Mouse (Mus musculus) hindbrain, embryonic 15.5 days (tissue): ENCODE data around the gene Gnb3. TPM values are rescaled to one million over a fixed set of nuclear protein-coding genes. Genes with fewer than 3 reads are reported as not detected.

ENCODE experiments used
- ATAC-seq: fragments of 200-750 bp; cut with Nextera tagmentation; 2 replicates; pipeline ENCODE4 v1.8.0; 2017; ENCODE audit warnings: low read depth, moderate number of reproducible peaks, moderate TSS enrichment; ENCODE audit not compliant: low FRiP score
- H3K27ac ChIP-seq: fragments of 300-500 bp; sonication (generic); replicated peaks from 2 replicates; pipeline ENCODE4 v1.5.1; 2015; ENCODE audit warnings: mild to moderate bottlenecking, inconsistent platforms
- H3K27me3 ChIP-seq: fragments of 300-500 bp; sonication (generic); 2 replicates; pipeline ENCODE4 v1.6.1; 2015; ENCODE audit warnings: control low read depth, inconsistent platforms
- H3K36me3 ChIP-seq: fragments of 300-500 bp; sonication (generic); 2 replicates; pipeline ENCODE4 v1.6.1; 2015; ENCODE audit warnings: control low read depth, inconsistent platforms
- H3K4me1 ChIP-seq: fragments of 300-500 bp; sonication (generic); replicated peaks from 2 replicates; pipeline ENCODE4 v1.6.1; 2015; ENCODE audit warnings: control low read depth, inconsistent platforms
- H3K4me2 ChIP-seq: fragments of 300-500 bp; sonication (generic); 2 replicates; pipeline ENCODE4 v1.6.1; 2015; ENCODE audit warnings: moderate library complexity, mild to moderate bottlenecking, inconsistent platforms
- H3K4me3 ChIP-seq: fragments of 300-500 bp; sonication (generic); 2 replicates; pipeline ENCODE4 v1.5.1; 2015; ENCODE audit warnings: mild to moderate bottlenecking, inconsistent platforms
- H3K9ac ChIP-seq: fragments of 300-500 bp; sonication (generic); 2 replicates; pipeline ENCODE4 v1.6.1; 2015; ENCODE audit warnings: inconsistent platforms
- H3K9me3 ChIP-seq: fragments of 300-500 bp; sonication (generic); 2 replicates; pipeline ENCODE4 v1.6.1; 2016; ENCODE audit warnings: control low read depth, inconsistent platforms
- WGBS: fragments of 180-500 bp; shearing (Covaris S2); methylation state at CpG from one replicate; pipeline ENCODE4 v1.1.7; 2015; 5-methylcytosine and 5-hydroxymethylcytosine counted together
- polyA plus RNA-seq: library from polyadenylated mRNA; unstranded; fragments of >200 nt; fragmentation: Nextera tagmentation; extraction: Ambion mirVana; gene quantifications from 2 replicates; pipeline ENCODE4 v1.2.1, GENCODE M21; 2015

The Gnb3 gene
- polyA plus RNA-seq, 1 experiment from 2014 or later: 0.83 TPM

DNA sequence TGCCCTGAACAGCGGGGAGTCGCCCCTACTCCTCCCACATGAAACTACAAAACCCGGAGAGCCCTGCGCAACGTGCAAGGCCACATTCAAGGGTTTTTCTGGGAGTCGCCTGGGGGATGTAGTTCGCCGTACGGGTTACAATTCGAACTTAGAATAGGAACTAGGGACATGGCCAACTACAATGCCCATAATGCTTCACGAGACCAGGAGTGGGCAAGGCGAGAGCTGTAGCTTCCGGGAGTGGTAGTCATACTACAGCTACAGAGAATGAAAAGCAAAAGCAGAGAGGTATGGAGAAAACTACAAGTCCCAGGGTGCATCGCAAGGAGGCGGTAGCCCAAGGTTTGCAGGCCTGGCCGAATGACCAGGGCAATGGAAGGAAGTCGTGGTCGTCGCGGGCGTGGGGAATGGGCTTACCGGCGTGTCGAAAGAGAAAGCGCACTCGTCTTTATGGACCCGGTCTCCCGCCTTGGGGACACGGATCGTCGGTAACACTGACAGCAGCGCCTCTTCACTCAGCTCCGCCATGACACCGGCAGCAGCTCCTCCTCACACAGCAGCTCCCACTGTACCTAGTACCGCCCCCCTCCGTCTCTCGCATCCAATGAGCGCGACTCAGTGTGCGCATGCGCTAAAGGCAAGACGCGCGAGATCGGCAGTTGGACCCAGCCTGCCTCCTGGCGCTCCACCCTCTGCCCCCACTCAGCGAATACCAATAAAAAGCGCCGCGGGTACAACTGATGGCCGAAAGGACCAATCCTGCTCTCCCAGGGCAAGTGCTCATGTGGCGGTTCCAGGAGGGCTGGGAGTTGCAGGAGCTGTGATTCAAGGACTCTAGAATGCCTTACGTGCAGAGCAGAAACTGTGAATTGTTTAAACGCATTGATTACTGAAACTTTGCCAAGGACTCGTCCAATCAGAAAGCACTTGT lies 10.9 kb downstream of the Gnb3 start, which contains the start of the genes Usp5 and Cdca3:
Usp5 (minus strand) TSS at position 617 of the 931 bp plus-strand sequence.
Cdca3 (plus strand) TSS at position 680 of the 931 bp plus-strand sequence.
- Histone ChIP-seq H3K27ac (peak within 1 kb of the TSS; percentile 92), H3K36me3 (peaks cover 20% of the 10 kb centered on the region), H3K4me1 (peaks cover 22% of the 10 kb centered on the region), H3K9ac (peak within 1 kb of the TSS; percentile 75), H3K27me3 (no peaks in the 10 kb centered on the region), H3K9me3 (no peaks in the 10 kb centered on the region), H3K4me2 (peak within 1 kb of the TSS; percentile 77), H3K4me3 (peak within 1 kb of the TSS; percentile 78)
- peak; percentile 96 for ATAC-seq
- WGBS: under 1% methylated on average over 55 of the region's 55 CpGs

DNA sequence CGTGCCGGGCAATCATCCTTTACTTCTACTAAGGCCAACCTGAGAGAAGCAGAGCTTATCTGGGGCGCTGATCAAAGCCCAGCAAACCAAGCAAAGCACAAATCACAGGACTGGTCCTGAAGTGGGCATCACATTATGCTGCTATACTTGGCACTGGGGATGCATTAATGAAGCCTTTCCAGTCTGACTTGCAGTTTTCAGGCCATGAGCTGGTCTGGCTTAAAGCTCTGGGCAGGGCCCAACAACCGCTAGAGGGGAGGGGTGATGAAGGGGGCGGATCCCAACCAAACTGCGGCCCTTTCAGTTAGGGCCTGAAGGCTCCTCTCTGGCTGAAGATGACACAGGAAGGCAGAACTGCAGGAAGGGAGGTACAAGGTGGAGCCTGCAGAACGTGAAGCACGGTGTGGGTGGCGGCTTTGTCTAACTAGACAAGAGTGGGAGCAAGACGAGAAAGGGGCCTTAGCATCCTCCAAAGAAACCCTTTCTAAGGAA lies 11.9 kb downstream of the Gnb3 start:
- WGBS: 23% methylated on average over 10 of the region's 10 CpGs
- H3K27me3 ChIP-seq: no peaks in the 10 kb centered on the region

DNA sequence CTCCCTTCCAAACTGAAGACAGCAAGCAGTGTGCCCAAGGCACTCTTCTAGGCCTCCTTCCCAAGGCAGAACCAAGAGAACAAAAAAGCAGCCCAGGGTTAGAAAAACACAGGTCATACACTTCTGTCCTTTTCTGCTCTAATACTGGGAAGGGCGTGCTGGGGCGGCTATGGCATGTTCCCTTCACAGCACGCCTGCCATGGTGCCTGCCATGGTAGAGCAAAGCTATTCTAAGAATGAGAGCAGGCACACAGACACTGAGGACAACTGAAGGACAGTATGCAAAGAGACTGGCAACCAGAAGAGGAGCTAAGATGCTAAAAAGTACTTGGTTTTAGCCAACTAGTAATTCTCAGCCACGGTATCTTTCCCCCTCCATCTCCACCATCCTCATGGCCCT lies 18.0 kb downstream of the Gnb3 start:
- H3K4me1 ChIP-seq: peaks cover 1% of the 10 kb centered on the region; the same call in 1 of the 2 replicates
- H3K9me3 ChIP-seq: no peaks in the 10 kb centered on the region
- no peak overlapping the region for H3K9ac ChIP-seq
- no peak overlapping the region for H3K27ac ChIP-seq
- ATAC-seq: no peak
- no peak overlapping the region for H3K4me2 ChIP-seq
- WGBS: 93% methylated on average over 4 of the region's 4 CpGs
- peaks cover 89% of the 10 kb centered on the region for H3K36me3 ChIP-seq
- H3K4me3 ChIP-seq: no peak overlapping the region
- H3K27me3 ChIP-seq: no peaks in the 10 kb centered on the region

More for the DNA sequence above, 11.9 kb downstream of the Gnb3 start:
- Histone ChIP-seq H3K36me3 (peaks cover 29% of the 10 kb centered on the region), H3K4me2 (peak overlapping the region; percentile 77), H3K27ac (peak overlapping the region; percentile 92), H3K4me1 (peaks cover 22% of the 10 kb centered on the region), H3K4me3 (peak overlapping the region; percentile 78), H3K9me3 (no peaks in the 10 kb centered on the region), H3K9ac (peak overlapping the region; percentile 51)
- ATAC-seq: no peak

DNA sequence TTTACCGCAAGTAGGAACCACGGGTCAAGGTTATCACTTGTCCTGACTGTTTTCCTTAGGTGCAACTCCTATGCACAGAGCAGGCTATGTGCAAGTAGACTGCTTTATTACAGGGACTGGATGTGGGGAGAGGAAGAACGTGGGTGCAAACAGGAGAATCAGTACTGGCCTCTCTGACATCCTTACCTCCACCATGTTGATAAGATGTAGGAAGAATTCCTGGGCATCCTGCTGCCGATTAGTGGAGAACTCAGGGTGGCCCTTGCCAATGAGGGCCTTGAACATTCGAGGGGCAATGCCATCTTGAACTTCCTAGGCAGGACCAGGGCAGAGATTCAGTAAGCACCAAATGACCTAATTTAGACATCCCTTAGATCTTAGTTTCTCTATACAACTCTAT lies 19.2 kb downstream of the Gnb3 start:
- Histone ChIP-seq H3K9me3 (no peaks in the 10 kb centered on the region), H3K9ac (no peak overlapping the region), H3K4me1 (no peaks in the 10 kb centered on the region), H3K4me3 (no peak overlapping the region), H3K27ac (no peak overlapping the region), H3K27me3 (no peaks in the 10 kb centered on the region), H3K36me3 (peaks cover 95% of the 10 kb centered on the region), H3K4me2 (no peak overlapping the region)
- 90% methylated on average over 5 of the region's 5 CpGs for WGBS
- ATAC-seq: no peak

DNA sequence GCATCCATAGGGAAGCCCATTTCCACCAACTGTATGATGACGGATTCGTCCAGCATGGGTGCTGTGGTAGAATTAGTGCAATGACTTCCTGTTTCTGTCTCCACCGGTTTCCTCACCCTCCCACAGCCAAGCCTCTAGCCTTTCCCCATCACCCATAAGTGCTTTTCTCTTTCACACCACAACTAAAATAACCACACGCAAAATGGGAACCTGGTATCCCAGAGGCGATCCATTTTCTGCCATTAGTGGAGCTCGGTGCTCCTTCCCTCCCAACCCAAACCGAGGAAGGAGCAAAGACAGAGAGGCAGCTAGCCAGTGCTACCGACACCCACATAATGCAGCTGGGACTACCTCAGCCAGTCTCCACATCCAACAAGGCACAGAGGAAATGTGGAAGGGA lies 22.1 kb downstream of the Gnb3 start:
- Histone ChIP-seq H3K27ac (no peak overlapping the region), H3K4me1 (peaks cover 13% of the 10 kb centered on the region), H3K36me3 (peaks cover 67% of the 10 kb centered on the region), H3K9ac (no peak overlapping the region), H3K4me3 (no peak overlapping the region), H3K27me3 (no peaks in the 10 kb centered on the region), H3K9me3 (no peaks in the 10 kb centered on the region), H3K4me2 (no peak overlapping the region)
- no peak for ATAC-seq
- WGBS: 89% methylated on average over 8 of the region's 8 CpGs

DNA sequence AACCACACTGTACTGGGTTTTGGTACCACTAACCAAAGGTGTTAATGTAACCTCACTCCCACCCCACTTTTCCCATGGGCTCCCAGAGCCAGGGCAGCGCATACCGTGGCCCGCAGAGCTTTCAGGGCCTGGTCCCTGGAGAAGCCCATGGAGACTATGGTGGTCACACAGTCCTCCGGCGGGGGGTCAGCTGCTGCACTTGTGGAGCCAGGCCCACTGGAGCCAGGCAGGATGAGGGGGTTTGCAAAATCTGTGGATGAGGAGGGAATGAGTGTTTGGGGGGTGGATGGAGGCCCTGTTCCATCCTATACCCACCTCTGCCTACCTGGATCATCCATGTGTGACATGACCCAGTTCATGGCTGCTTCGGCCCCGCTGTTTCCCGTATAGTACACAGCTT lies 22.5 kb downstream of the Gnb3 start:
- H3K36me3 ChIP-seq: peaks cover 63% of the 10 kb centered on the region
- H3K4me3 ChIP-seq: no peak overlapping the region
- H3K9ac ChIP-seq: no peak overlapping the region
- no peak for ATAC-seq
- H3K27ac ChIP-seq: no peak overlapping the region
- 99% methylated on average over 8 of the region's 8 CpGs for WGBS
- no peak overlapping the region for H3K4me2 ChIP-seq
- peaks cover 17% of the 10 kb centered on the region for H3K4me1 ChIP-seq
- H3K27me3 ChIP-seq: no peaks in the 10 kb centered on the region
- no peaks in the 10 kb centered on the region for H3K9me3 ChIP-seq

DNA sequence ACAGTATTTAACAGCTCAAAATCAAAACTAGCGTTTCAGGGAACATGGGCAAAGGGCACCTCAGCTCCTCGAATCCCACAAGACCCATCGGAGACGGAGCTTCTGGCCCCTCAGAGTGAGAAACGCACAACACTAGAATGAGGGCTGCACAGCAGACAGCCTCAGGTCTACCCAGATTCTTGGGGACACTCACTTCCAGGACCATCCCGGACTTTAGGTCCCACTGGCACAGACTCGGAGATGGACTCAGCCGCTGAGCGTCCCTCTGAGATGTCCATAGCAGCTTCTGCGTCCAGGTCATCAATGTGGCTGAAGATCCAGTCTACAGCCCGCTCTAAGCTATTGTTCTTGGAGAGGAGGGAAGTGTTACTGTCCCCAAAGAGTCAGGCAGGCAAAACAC lies 22.9 kb downstream of the Gnb3 start:
- Histone ChIP-seq H3K4me3 (no peak overlapping the region), H3K36me3 (peaks cover 59% of the 10 kb centered on the region), H3K4me1 (peaks cover 22% of the 10 kb centered on the region), H3K9me3 (no peaks in the 10 kb centered on the region), H3K9ac (no peak overlapping the region), H3K4me2 (no peak overlapping the region), H3K27ac (no peak overlapping the region), H3K27me3 (no peaks in the 10 kb centered on the region)
- no peak for ATAC-seq
- 97% methylated on average over 11 of the region's 11 CpGs for WGBS

DNA sequence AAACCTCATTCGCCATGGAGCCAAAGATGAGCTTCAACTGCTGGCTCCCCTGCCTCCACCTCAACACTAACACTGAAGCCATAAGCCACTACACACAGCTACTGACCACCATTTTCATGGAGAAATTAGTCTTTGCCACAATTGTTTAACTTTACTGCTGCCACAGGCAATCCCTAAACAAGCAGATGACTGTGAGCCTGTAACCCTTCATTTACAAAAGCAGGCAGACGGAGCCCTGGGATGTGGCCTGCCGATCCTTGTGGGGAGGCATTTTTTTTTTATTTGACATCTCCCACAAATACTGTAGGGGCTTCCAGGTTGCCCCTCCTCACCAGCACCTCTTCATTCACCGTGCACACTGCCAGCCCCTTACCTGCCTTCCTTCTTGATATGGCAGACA lies 23.5 kb downstream of the Gnb3 start:
- Histone ChIP-seq H3K9me3 (no peaks in the 10 kb centered on the region), H3K4me1 (peaks cover 27% of the 10 kb centered on the region), H3K27ac (no peak overlapping the region), H3K4me3 (no peak overlapping the region), H3K4me2 (no peak overlapping the region), H3K9ac (no peak overlapping the region), H3K27me3 (no peaks in the 10 kb centered on the region), H3K36me3 (peaks cover 58% of the 10 kb centered on the region)
- ATAC-seq: no peak
- 86% methylated on average over 4 of the region's 4 CpGs for WGBS

DNA sequence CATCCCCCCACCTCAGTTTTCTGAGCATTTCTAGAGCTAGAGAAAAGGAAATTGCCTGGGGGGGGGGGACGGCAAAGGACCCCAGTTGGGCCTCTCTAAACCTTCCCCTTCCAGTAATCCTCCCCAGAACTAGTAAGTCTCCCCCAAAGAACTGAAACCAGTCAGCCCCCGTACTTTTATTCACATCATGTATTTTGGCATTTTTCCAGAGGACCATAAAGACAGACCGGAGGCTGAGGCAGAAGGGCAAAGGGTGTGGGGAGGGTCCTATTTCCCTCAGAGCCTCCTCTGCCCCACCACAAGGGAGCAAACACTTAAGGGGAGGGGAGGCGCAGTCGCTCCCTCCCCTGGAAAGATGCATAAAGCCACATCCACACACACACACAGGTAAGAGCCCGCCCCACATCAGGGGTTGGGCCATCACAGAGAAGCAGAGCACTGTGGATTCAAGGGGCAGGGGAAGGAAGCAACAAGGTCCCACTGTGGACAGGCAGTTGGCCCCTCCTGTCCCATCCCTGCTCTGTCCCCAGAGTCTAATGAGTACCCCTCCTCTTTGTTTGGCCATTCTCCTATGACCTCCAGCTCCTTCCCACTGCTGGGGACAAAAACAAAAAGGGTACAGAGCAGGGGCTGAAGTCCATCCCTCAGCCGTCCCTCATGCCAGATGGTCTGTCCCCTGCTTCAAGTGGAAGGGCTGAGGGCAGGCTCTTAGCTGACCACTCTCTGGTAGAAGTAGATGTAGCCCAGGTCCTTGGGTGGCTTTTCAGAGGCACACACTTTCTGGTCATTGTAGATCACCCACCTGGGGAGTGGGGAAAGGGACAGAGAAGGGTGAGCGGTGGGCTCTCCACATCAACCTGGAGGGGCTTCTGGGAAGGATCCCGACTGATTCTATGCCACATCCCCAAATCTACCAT lies 25.0 kb downstream of the Gnb3 start:
- Histone ChIP-seq H3K36me3 (peaks cover 47% of the 10 kb centered on the region), H3K9ac (no peak overlapping the region), H3K4me3 (no peak overlapping the region), H3K4me2 (peak overlapping the region; percentile 72), H3K4me1 (peaks cover 30% of the 10 kb centered on the region), H3K27ac (no peak overlapping the region), H3K27me3 (no peaks in the 10 kb centered on the region), H3K9me3 (no peaks in the 10 kb centered on the region)
- ATAC-seq: no peak
- 66% methylated on average over 9 of the region's 9 CpGs for WGBS

DNA sequence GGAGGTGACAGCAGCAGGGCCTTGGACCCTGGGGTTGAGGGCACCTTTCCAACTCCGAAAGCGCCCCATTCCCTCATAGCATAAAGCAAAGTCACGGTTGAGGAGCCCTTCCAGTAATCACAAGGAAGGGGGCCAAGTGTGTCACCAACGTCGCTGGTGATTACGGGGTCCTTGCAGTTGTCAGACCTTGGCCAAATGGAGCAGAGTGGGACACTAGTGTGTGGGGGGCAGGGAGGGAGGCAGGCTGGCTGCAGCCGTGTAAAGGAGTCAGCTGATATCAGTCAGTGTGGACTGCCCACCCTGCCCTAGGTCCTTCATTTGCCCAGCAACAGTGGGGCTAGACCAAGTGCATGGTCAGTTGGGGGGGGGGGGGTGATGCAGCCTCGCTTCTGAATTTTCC lies 25.6 kb downstream of the Gnb3 start:
- 37% methylated on average over 8 of the region's 8 CpGs for WGBS
- Histone ChIP-seq H3K4me2 (peak overlapping the region; percentile 72), H3K27ac (peak overlapping the region; percentile 90), H3K4me1 (peaks cover 37% of the 10 kb centered on the region), H3K36me3 (peaks cover 40% of the 10 kb centered on the region), H3K4me3 (peak overlapping the region; percentile 70), H3K27me3 (no peaks in the 10 kb centered on the region), H3K9me3 (no peaks in the 10 kb centered on the region), H3K9ac (no peak overlapping the region)
- ATAC-seq: peak; percentile 42

DNA sequence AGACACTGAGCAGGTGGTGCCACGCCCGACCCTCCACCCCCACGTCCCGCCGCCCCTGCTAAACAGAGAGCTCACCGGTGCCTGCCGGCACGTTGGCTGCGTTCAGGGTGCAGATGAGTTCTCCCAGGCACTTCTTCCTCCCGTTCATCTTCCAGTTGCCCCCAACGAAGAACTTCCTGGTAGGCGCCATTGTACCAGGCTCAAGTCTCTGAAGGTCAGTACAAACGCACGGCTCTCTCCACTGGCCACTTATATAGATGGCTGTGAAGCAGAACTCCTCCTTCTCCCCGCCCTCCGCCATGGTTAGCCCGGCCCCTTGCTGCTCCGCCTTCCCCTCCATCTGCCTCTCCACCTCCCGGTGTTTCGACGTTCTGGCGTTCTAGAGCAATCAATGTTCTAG lies 26.1 kb downstream of the Gnb3 start, which contains the start of gene Tpi1:
Tpi1 (minus strand) TSS at position 364 of the 400 bp plus-strand sequence.
- Histone ChIP-seq H3K36me3 (peaks cover 36% of the 10 kb centered on the region), H3K4me2 (peak within 1 kb of the TSS; percentile 72), H3K9me3 (no peaks in the 10 kb centered on the region), H3K27me3 (no peaks in the 10 kb centered on the region), H3K27ac (peak within 1 kb of the TSS; percentile 90), H3K4me3 (peak within 1 kb of the TSS; percentile 70), H3K9ac (peak within 1 kb of the TSS; percentile 81), H3K4me1 (peaks cover 42% of the 10 kb centered on the region)
- peak; percentile 88 for ATAC-seq
- WGBS: under 1% methylated on average over 22 of the region's 22 CpGs
